Mouse (Mus musculus): ENCODE data around the gene Nemf.

GRCm38 (mm10) chr12:69297411-69298150, 59.4 kb downstream of the Nemf start:
- no peak for TF ChIP-seq CTCF (IDR thresholded peaks at IDR 0.05; ENCODE audit: low read depth)
- TF ChIP-seq EP300 (IDR thresholded peaks at IDR 0.05; ENCODE audit: low read depth), result no peak

Measured in heart, postnatal 0 days (tissue).